Mouse (Mus musculus): ENCODE data around the gene Kdf1.

DNA sequence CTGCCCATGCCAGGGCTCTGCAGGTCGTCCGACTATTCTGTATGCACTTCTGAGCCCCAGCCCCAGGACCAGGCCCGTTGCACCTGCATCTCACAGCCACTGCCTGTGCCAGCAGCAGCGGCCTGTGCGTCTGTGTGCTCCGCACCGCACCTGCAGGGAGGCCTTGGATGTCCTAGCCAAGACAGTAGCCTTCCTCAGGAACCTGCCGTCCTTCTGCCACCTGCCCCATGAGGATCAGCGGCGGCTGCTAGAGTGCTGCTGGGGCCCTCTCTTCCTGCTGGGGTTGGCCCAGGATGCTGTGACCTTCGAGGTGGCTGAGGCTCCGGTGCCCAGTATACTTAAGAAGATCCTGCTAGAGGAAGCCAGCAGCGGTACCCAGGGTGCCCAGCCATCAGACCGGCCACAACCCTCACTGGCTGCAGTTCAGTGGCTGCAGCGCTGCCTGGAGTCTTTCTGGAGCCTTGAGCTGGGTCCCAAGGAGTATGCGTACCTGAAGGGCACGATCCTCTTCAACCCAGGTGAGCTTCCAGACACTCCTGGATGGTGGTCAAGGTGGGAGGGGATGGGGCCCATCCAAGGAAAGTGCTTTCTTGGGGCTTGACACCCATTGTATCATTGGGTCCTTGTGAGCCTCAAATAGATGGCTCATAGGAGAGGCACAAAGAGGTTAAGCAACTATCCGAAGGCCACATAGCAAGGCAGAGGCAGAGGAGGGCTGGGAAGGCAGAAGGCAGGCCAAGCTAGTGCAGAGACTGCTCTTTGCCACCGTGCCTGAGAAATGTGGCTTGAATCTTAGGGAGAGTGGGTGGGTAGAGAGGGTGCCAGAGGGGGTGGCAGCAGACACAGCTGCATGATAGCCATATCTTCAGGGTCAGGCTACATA, 34.9 kb downstream of the Kdf1 start:
- TF ChIP-seq POLR2A (IDR thresholded peaks at IDR 0.05; ENCODE audit: extremely low read depth, insufficient read depth, low read length) (no peak; the same call in 1 of the 2 replicates), CTCF (IDR thresholded peaks at IDR 0.05; ENCODE audit: low read depth, low read length) (no peak)

Measured in liver, adult 2 months (tissue).